Mouse (Mus musculus): ENCODE measurements around the gene Mettl23. TPM values are rescaled to one million over a fixed set of nuclear protein-coding genes. Genes with fewer than 3 reads are reported as not detected.

The Mettl23 gene
- 45.5 and 61.4 TPM in 2 replicates for polyA plus RNA-seq (2012; rRNA removed)

GRCm38 (mm10) chr11:116843261-116844233 is at the start of gene Mettl23, which contains the start of gene Jmjd6:
Gene Mettl23, plus strand, starts transcription at chr11:116843278.
Gene Jmjd6, minus strand, starts transcription at chr11:116843449.
- Histone ChIP-seq H3K4me1 (ENCODE audit: control insufficient read depth, insufficient read depth, low read length) (peaks cover 7% of the 10 kb centered on the region), H3K27ac (ENCODE audit: control insufficient read depth, insufficient read depth, low read depth, low read length) (peak within 1 kb of the TSS; percentile 96), H3K36me3 (ENCODE audit: control insufficient read depth, insufficient read depth, low read length) (peaks cover 8% of the 10 kb centered on the region), H3K27me3 (ENCODE audit: control insufficient read depth, insufficient read depth, low read length) (no peaks in the 10 kb centered on the region), H3K4me3 (ENCODE audit: control insufficient read depth, low read depth, low read length) (peak within 1 kb of the TSS; percentile 92)
- TF ChIP-seq CTCF (IDR thresholded peaks at IDR 0.05; ENCODE audit: control insufficient read depth, insufficient read depth, insufficient replicate concordance, low read depth, low read length) (no peak), POLR2A (IDR thresholded peaks at IDR 0.05; ENCODE audit: control insufficient read depth, low read depth, low read length) (peak; percentile 94)

GRCm38 (mm10) chr11:116799364-116799763 is 43.7 kb upstream of the Mettl23 start:
- Histone ChIP-seq H3K27me3 (ENCODE audit: control insufficient read depth, insufficient read depth, low read length) (no peaks in the 10 kb centered on the region), H3K4me1 (ENCODE audit: control insufficient read depth, insufficient read depth, low read length) (no peaks in the 10 kb centered on the region)
- no peak for TF ChIP-seq POLR2A (IDR thresholded peaks at IDR 0.05; ENCODE audit: control insufficient read depth, low read depth, low read length)
- TF ChIP-seq CTCF (IDR thresholded peaks at IDR 0.05; ENCODE audit: control insufficient read depth, insufficient read depth, insufficient replicate concordance, low read depth, low read length): no peak

GRCm38 (mm10) chr11:116801106-116801505 is 42.0 kb upstream of the Mettl23 start:
- no peak for TF ChIP-seq POLR2A (IDR thresholded peaks at IDR 0.05; ENCODE audit: control insufficient read depth, low read depth, low read length)
- TF ChIP-seq CTCF (IDR thresholded peaks at IDR 0.05; ENCODE audit: control insufficient read depth, insufficient read depth, insufficient replicate concordance, low read depth, low read length): no peak
- H3K27me3 ChIP-seq (ENCODE audit: control insufficient read depth, insufficient read depth, low read length): no peaks in the 10 kb centered on the region
- H3K4me3 ChIP-seq (ENCODE audit: control insufficient read depth, low read depth, low read length): no peak overlapping the region
- H3K36me3 ChIP-seq (ENCODE audit: control insufficient read depth, insufficient read depth, low read length): no peaks in the 10 kb centered on the region
- no peak overlapping the region for H3K27ac ChIP-seq (ENCODE audit: control insufficient read depth, insufficient read depth, low read depth, low read length)
- H3K4me1 ChIP-seq (ENCODE audit: control insufficient read depth, insufficient read depth, low read length): no peaks in the 10 kb centered on the region

More at GRCm38 (mm10) chr11:116799364-116799763, 43.7 kb upstream of the Mettl23 start:
- H3K4me3 ChIP-seq (ENCODE audit: control insufficient read depth, low read depth, low read length): no peak overlapping the region
- no peaks in the 10 kb centered on the region for H3K36me3 ChIP-seq (ENCODE audit: control insufficient read depth, insufficient read depth, low read length)
- no peak overlapping the region for H3K27ac ChIP-seq (ENCODE audit: control insufficient read depth, insufficient read depth, low read depth, low read length)

GRCm38 (mm10) chr11:116802709-116803108 is 40.4 kb upstream of the Mettl23 start:
- no peak overlapping the region for H3K27ac ChIP-seq (ENCODE audit: control insufficient read depth, insufficient read depth, low read depth, low read length)
- no peaks in the 10 kb centered on the region for H3K36me3 ChIP-seq (ENCODE audit: control insufficient read depth, insufficient read depth, low read length)
- H3K27me3 ChIP-seq (ENCODE audit: control insufficient read depth, insufficient read depth, low read length): no peaks in the 10 kb centered on the region
- H3K4me1 ChIP-seq (ENCODE audit: control insufficient read depth, insufficient read depth, low read length): no peaks in the 10 kb centered on the region
- H3K4me3 ChIP-seq (ENCODE audit: control insufficient read depth, low read depth, low read length): no peak overlapping the region
- TF ChIP-seq CTCF (IDR thresholded peaks at IDR 0.05; ENCODE audit: control insufficient read depth, insufficient read depth, insufficient replicate concordance, low read depth, low read length) (no peak), POLR2A (IDR thresholded peaks at IDR 0.05; ENCODE audit: control insufficient read depth, low read depth, low read length) (no peak)

DNA sequence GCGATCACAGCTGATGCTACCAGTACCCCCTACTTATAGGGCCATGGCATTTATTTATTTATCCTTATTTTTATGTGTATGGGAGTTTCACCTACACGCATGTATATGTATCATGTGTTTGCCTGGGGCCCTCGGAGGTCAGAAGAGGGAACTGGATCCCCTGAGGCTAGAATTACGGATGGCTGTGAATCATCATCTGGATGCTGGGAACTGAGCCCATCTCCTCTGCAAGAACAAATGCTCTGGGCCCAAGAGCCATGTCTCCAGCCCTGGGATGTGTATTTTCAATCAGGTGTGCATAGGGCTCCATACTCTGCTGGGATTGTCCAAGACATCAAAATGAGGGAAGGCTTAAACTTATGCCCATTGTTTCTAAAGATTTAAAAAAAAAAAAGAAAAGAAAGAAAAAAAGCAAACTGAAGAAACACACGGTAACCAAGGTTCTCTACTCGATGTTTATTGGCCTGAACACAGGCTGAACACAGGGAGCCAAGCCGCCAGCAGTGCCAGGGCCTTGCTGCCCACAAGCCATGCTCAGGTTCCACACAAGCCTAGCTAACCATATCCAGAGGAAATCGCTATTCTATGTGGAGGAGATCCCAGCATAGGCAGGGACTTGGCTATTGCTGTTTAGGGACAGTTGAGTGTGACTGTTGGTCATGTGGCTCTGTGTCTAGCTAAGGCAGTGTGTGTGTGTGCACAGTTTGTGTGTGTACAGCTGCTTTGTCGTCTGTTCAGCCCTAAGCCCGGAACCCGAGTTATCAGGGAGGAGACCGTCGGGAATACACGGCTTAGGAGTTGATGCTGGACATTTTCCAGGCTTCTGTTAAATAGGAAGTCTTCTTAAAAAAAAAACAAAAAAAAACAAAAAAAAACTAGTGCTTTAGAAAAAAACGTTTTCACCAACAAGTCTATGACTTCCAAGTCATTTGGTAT is 36.7 kb upstream of the Mettl23 start:
- no peaks in the 10 kb centered on the region for H3K27me3 ChIP-seq (ENCODE audit: control insufficient read depth, insufficient read depth, low read length)
- H3K36me3 ChIP-seq (ENCODE audit: control insufficient read depth, insufficient read depth, low read length): no peaks in the 10 kb centered on the region
- no peak overlapping the region for H3K4me3 ChIP-seq (ENCODE audit: control insufficient read depth, low read depth, low read length)
- no peak overlapping the region for H3K27ac ChIP-seq (ENCODE audit: control insufficient read depth, insufficient read depth, low read depth, low read length)
- no peak for TF ChIP-seq POLR2A (IDR thresholded peaks at IDR 0.05; ENCODE audit: control insufficient read depth, low read depth, low read length)
- no peak for TF ChIP-seq CTCF (IDR thresholded peaks at IDR 0.05; ENCODE audit: control insufficient read depth, insufficient read depth, insufficient replicate concordance, low read depth, low read length)
- peaks cover 5% of the 10 kb centered on the region; the same call in 1 of the 2 replicates for H3K4me1 ChIP-seq (ENCODE audit: control insufficient read depth, insufficient read depth, low read length)

- H3K4me1 ChIP-seq (ENCODE audit: control insufficient read depth, insufficient read depth, low read length): peaks cover 7% of the 10 kb centered on the region
- no peak for TF ChIP-seq CTCF (IDR thresholded peaks at IDR 0.05; ENCODE audit: control insufficient read depth, insufficient read depth, insufficient replicate concordance, low read depth, low read length)
- H3K36me3 ChIP-seq (ENCODE audit: control insufficient read depth, insufficient read depth, low read length): no peaks in the 10 kb centered on the region
- no peaks in the 10 kb centered on the region for H3K27me3 ChIP-seq (ENCODE audit: control insufficient read depth, insufficient read depth, low read length)
- H3K27ac ChIP-seq (ENCODE audit: control insufficient read depth, insufficient read depth, low read depth, low read length): no peak overlapping the region
- no peak overlapping the region for H3K4me3 ChIP-seq (ENCODE audit: control insufficient read depth, low read depth, low read length)
These were observed 36.0 kb upstream of the Mettl23 start for GRCm38 (mm10) chr11:116807116-116807515.
